Mouse (Mus musculus) CH12.LX (cell line): ENCODE measurements around the gene Olfr71. TPM values are rescaled to one million over a fixed set of nuclear protein-coding genes. Genes with fewer than 3 reads are reported as not detected.
A peak's percentile ranks its signal among the peaks of the same experiment; 100 is the strongest.

Experiments
- DNase-seq: peaks from one replicate; pipeline ENCODE4 v3.0.0-alpha.2; 2013; ENCODE audit errors: extremely low read depth
- H3K27ac ChIP-seq: 2 replicates; pipeline ENCODE4 v1.5.1; 2012; ENCODE audit warnings: low read depth, mild to moderate bottlenecking, control low read depth, moderate library complexity; ENCODE audit not compliant: insufficient read depth
- H3K27me3 ChIP-seq: replicated peaks from 2 replicates; pipeline ENCODE3; 2012; ENCODE audit warnings: inconsistent platforms
- H3K36me3 ChIP-seq, 2 experiments: replicated peaks in 1 of 2; 2 replicates each; pipeline versions ENCODE3 to v1.6.1; 2012; ENCODE audit warnings: inconsistent platforms in 1 of 2, low read length in 1 of 2, mild to moderate bottlenecking in 1 of 2, mixed read lengths in 1 of 2, moderate library complexity in 1 of 2; ENCODE audit not compliant: control insufficient read depth in 1 of 2, insufficient read depth in 1 of 2
- H3K4me1 ChIP-seq, 2 experiments: 2 replicates each; pipeline ENCODE4 v1.6.1; 2012; ENCODE audit warnings: inconsistent platforms in 1 of 2, moderate library complexity in 1 of 2; ENCODE audit not compliant: insufficient read depth in 2 of 2, control insufficient read depth in 1 of 2
- H3K4me2 ChIP-seq: 2 replicates; pipeline ENCODE4 v1.6.1; 2012; ENCODE audit warnings: low read depth, mild to moderate bottlenecking, control low read depth; ENCODE audit not compliant: poor library complexity, insufficient read depth, severe bottlenecking
- H3K4me3 ChIP-seq, 3 experiments: fragments of 150-350 bp in 1 of 3; sonication (generic) in 1 of 3; replicated peaks in 1 of 3; 2 replicates each; pipeline versions ENCODE3 to v1.5.1; 2011 to 2012; ENCODE audit warnings: low read depth in 2 of 3, low read length in 2 of 3, mild to moderate bottlenecking in 2 of 3, moderate library complexity in 2 of 3, control low read depth in 1 of 3, improper control_type of control experiment in 1 of 3, inconsistent platforms in 1 of 3, mixed read lengths in 1 of 3; ENCODE audit not compliant: poor library complexity in 1 of 3
- H3K79me2 ChIP-seq: replicated peaks from 2 replicates; pipeline ENCODE4 v1.6.1; 2012; ENCODE audit warnings: mild to moderate bottlenecking, moderate library complexity; ENCODE audit not compliant: control insufficient read depth, poor library complexity, insufficient read depth, severe bottlenecking; ENCODE audit errors: extremely low read depth
- H3K9ac ChIP-seq: 2 replicates; pipeline ENCODE4 v1.6.1; 2012; ENCODE audit warnings: low read depth, mild to moderate bottlenecking, control low read depth, moderate library complexity; ENCODE audit not compliant: insufficient read depth
- H3K9me3 ChIP-seq: replicated peaks from 2 replicates; pipeline ENCODE3; 2012; ENCODE audit warnings: low read length, inconsistent platforms, mixed read lengths
- BHLHE40 ChIP-seq: IDR thresholded peaks from 2 replicates; pipeline ENCODE4 v1.6.1; 2011; ENCODE audit warnings: mild to moderate bottlenecking, low read depth, low read length, improper control_type of control experiment
- CHD1 ChIP-seq: IDR thresholded peaks from 2 replicates; pipeline ENCODE4 v1.6.1; 2012; ENCODE audit warnings: low read depth, low read length, improper control_type of control experiment, inconsistent platforms
- CHD2 ChIP-seq: IDR thresholded peaks from 2 replicates; pipeline ENCODE4 v1.6.1; 2011; ENCODE audit warnings: low read length, improper control_type of control experiment
- CTCF ChIP-seq, 2 experiments: IDR thresholded peaks in 1 of 2; conservative IDR thresholded peaks in 1 of 2; 2 replicates each; pipeline ENCODE4 v1.5.1; 2011 to 2012; ENCODE audit warnings: low read depth in 2 of 2, low read length in 2 of 2, improper control_type of control experiment in 1 of 2, inconsistent platforms in 1 of 2, mild to moderate bottlenecking in 1 of 2, moderate library complexity in 1 of 2
- ELF1 ChIP-seq: IDR thresholded peaks from 2 replicates; pipeline ENCODE4 v1.6.1; 2014; ENCODE audit warnings: low read depth, mild to moderate bottlenecking, inconsistent platforms, low read length, improper control_type of control experiment
- EP300 ChIP-seq: IDR thresholded peaks from 2 replicates; pipeline ENCODE4 v1.6.1; 2011; ENCODE audit warnings: low read length, improper control_type of control experiment
- IRF4 ChIP-seq: IDR thresholded peaks from 2 replicates; pipeline ENCODE4 v1.6.1; 2014; ENCODE audit warnings: low read depth, mild to moderate bottlenecking, inconsistent platforms, low read length, improper control_type of control experiment
- JUND ChIP-seq: conservative IDR thresholded peaks from 2 replicates; pipeline ENCODE4 v1.6.1; 2011; ENCODE audit warnings: low read depth, low read length, improper control_type of control experiment
- MAX ChIP-seq: IDR thresholded peaks from 2 replicates; pipeline ENCODE4 v1.6.1; 2011; ENCODE audit warnings: low read length, improper control_type of control experiment
- MAZ ChIP-seq: IDR thresholded peaks from 2 replicates; pipeline ENCODE4 v1.6.1; 2012; ENCODE audit warnings: low read depth, mild to moderate bottlenecking, inconsistent platforms, low read length, improper control_type of control experiment, moderate library complexity
- MEF2A ChIP-seq: IDR thresholded peaks from 2 replicates; pipeline ENCODE4 v1.6.1; 2014; ENCODE audit warnings: low read depth, mild to moderate bottlenecking, inconsistent platforms, low read length, improper control_type of control experiment, borderline replicate concordance
- MYC ChIP-seq: IDR thresholded peaks from 2 replicates; pipeline ENCODE4 v1.6.1; 2011; ENCODE audit warnings: low read depth, mild to moderate bottlenecking, improper control_type of control experiment, low read length
- NELFE ChIP-seq: IDR thresholded peaks from 2 replicates; pipeline ENCODE4 v1.6.1; 2011; ENCODE audit warnings: low read depth, low read length, improper control_type of control experiment
- NRF1 ChIP-seq: IDR thresholded peaks from 2 replicates; pipeline ENCODE4 v1.6.1; 2014; ENCODE audit warnings: low read depth, mild to moderate bottlenecking, inconsistent platforms, low read length, improper control_type of control experiment, moderate library complexity
- PAX5 ChIP-seq: IDR thresholded peaks from 2 replicates; pipeline ENCODE4 v1.6.1; 2012; ENCODE audit warnings: low read length, inconsistent platforms, mixed read lengths
- POLR2A ChIP-seq: IDR thresholded peaks from 2 replicates; pipeline ENCODE4 v1.6.1; 2011; ENCODE audit warnings: low read depth, mild to moderate bottlenecking, improper control_type of control experiment, low read length
- POLR2AphosphoS2 ChIP-seq: IDR thresholded peaks from 2 replicates; pipeline ENCODE4 v1.6.1; 2011; ENCODE audit warnings: low read depth, low read length, improper control_type of control experiment
- RAD21 ChIP-seq: IDR thresholded peaks from 2 replicates; pipeline ENCODE4 v1.6.1; 2011; ENCODE audit warnings: low read depth, mild to moderate bottlenecking, low read length, improper control_type of control experiment, moderate library complexity
- RCOR1 ChIP-seq: conservative IDR thresholded peaks from 2 replicates; pipeline ENCODE4 v1.6.1; 2012; ENCODE audit warnings: low read depth, mild to moderate bottlenecking, inconsistent platforms, low read length, improper control_type of control experiment
- SIN3A ChIP-seq: IDR thresholded peaks from 2 replicates; pipeline ENCODE4 v1.6.1; 2012; ENCODE audit warnings: low read length, improper control_type of control experiment, inconsistent platforms
- SMC3 ChIP-seq: IDR thresholded peaks from 2 replicates; pipeline ENCODE4 v1.6.1; 2011; ENCODE audit warnings: low read depth, low read length, improper control_type of control experiment
- TBP ChIP-seq: conservative IDR thresholded peaks from 2 replicates; pipeline ENCODE4 v1.6.1; 2011; ENCODE audit warnings: low read depth, low read length, improper control_type of control experiment
- TCF12 ChIP-seq: IDR thresholded peaks from 2 replicates; pipeline ENCODE4 v1.6.1; 2014; ENCODE audit warnings: low read depth, mild to moderate bottlenecking, inconsistent platforms, low read length, improper control_type of control experiment
- UBTF ChIP-seq: IDR thresholded peaks from 2 replicates; pipeline ENCODE4 v1.6.1; 2012; ENCODE audit warnings: low read depth, mild to moderate bottlenecking, inconsistent platforms, low read length, improper control_type of control experiment, moderate library complexity
- USF1 ChIP-seq: IDR thresholded peaks from 2 replicates; pipeline ENCODE4 v1.6.1; 2014; ENCODE audit warnings: low read depth, mild to moderate bottlenecking, inconsistent platforms, low read length, improper control_type of control experiment
- USF2 ChIP-seq: conservative IDR thresholded peaks from 2 replicates; pipeline ENCODE4 v1.6.1; 2011; ENCODE audit warnings: low read depth, low read length, improper control_type of control experiment
- ZKSCAN1 ChIP-seq: IDR thresholded peaks from 2 replicates; pipeline ENCODE4 v1.6.1; 2012; ENCODE audit warnings: low read depth, inconsistent platforms, low read length, improper control_type of control experiment, borderline replicate concordance
- ZNF384 ChIP-seq: IDR thresholded peaks from 2 replicates; pipeline ENCODE4 v1.6.1; 2012; ENCODE audit warnings: low read depth, low read length, improper control_type of control experiment, inconsistent platforms
- dilution Hi-C: fragments of 300-500 bp; cut with MboI; formaldehyde crosslinking; loops from 2 replicates; pipeline ENCODE4 v1.14.3; 2020; ENCODE audit warnings: low sequenced_read_pairs; ENCODE audit not compliant: extremely low pct_unique_long_range_greater_than_20kb, extremely low pct_ligation_motif_present
- in situ Hi-C: fragments of 300-500 bp; cut with MboI; formaldehyde crosslinking; loops from 3 replicates; pipeline ENCODE4 v1.14.3; 2019; ENCODE audit warnings: low sequenced_read_pairs, low pct_ligation_motif_present, low pct_unique_long_range_greater_than_20kb, mixed read lengths
- polyA plus RNA-seq: library from polyadenylated mRNA; unstranded; fragments of >175 nt; gene quantifications from 2 replicates; pipeline ENCODE4 v1.2.1, GENCODE M21; 2012; ENCODE audit warnings: low read depth; ENCODE audit not compliant: insufficient read length
- total RNA-seq, 2 experiments: library from RNA; depleted of rRNA; stranded (reverse); fragments of 300-350 nt in 1 of 2; fragments of >200 nt in 1 of 2; gene quantifications; 2 replicates each; pipeline ENCODE4 v1.2.3; 2012 to 2014

The Olfr71 gene
- total and polyA plus RNA-seq, 3 experiments, result not detected

DNA sequence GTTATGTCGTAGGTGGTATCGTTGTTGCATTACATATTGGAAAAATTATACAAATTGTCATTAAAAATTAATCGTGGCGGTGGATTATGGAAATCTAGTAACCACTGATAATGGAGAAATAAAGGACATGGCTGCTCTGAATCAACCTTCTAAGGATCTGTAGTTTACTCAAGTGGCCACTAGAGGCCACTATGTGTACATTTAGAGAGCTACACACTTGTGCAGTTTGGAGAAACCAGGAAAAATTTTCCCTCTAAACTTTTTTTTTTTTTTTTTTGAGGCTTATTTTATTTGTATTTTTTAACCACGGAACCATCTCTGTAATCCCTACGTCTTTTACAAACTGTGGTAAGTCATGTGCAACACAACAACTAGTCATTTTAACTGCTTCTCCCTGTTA lies 35.1 kb upstream of the Olfr71 start:
- dilution Hi-C loops, result no loop called here
- peaks cover 0 to 3% of the 10 kb centered on the region in 2 experiments; a peak in 1 of 4 replicates for H3K4me1 ChIP-seq
- H3K79me2 ChIP-seq, result no peaks in the 10 kb centered on the region
- H3K4me2 ChIP-seq, result no peak overlapping the region
- H3K27me3 ChIP-seq, result peaks cover 9% of the 10 kb centered on the region
- in situ Hi-C loops, result loop anchor here (25.0 kb wide), 1 partner anchor 242 kb away; the partner anchor contains the start of gene Ccin
- no peak for TF ChIP-seq JUND
- no peak for TF ChIP-seq NRF1
- TF ChIP-seq NELFE, result no peak
- no peak for TF ChIP-seq POLR2A
- TF ChIP-seq USF1, result no peak
- TF ChIP-seq MEF2A, result no peak
- peak; percentile 84 for TF ChIP-seq RAD21
- no peak for TF ChIP-seq UBTF
- no peak for TF ChIP-seq CHD2
- TF ChIP-seq RCOR1, result no peak
- peak; percentile 54 for TF ChIP-seq ZNF384
- TF ChIP-seq MAZ, result no peak
- no peak for TF ChIP-seq ELF1
- TF ChIP-seq IRF4, result no peak
- no peak for TF ChIP-seq SIN3A
- no peak for TF ChIP-seq MYC
- TF ChIP-seq SMC3, result peak; percentile 55
- no peak for TF ChIP-seq POLR2AphosphoS2
- no peak for TF ChIP-seq PAX5
- TF ChIP-seq TCF12, result no peak
- TF ChIP-seq BHLHE40, result no peak
- TF ChIP-seq USF2, result no peak
- TF ChIP-seq TBP, result no peak
- TF ChIP-seq ZKSCAN1, result no peak
- no peak for TF ChIP-seq EP300
- TF ChIP-seq CTCF (conservative IDR thresholded peaks at IDR 0.05 in 1 of 2, IDR thresholded peaks at IDR 0.05 in 1 of 2; ENCODE audit: low read depth in 2 of 2, low read length in 2 of 2), result peak; percentile 54 to 81; a peak in 3 of 4 replicates
- no peak for TF ChIP-seq CHD1
- TF ChIP-seq MAX, result no peak
- H3K9ac ChIP-seq, result no peak overlapping the region
- no peak overlapping the region for H3K4me3 ChIP-seq
- H3K36me3 ChIP-seq, result no peaks in the 10 kb centered on the region
- DNase-seq, result peak; percentile 24
- H3K27ac ChIP-seq, result no peak overlapping the region
- H3K9me3 ChIP-seq, result peaks cover 7% of the 10 kb centered on the region
